Mouse (Mus musculus) stomach, postnatal 0 days (tissue): Measurements from ENCODE around the gene Gpn2.

Experiments
- CTCF ChIP-seq: IDR thresholded peaks from 2 replicates; pipeline ENCODE4 v1.5.1; 2016; ENCODE audit warnings: antibody characterized with exemption, low read depth, mild to moderate bottlenecking, moderate library complexity
- EP300 ChIP-seq: optimal IDR thresholded peaks from 2 replicates; pipeline ENCODE3; 2016; ENCODE audit warnings: antibody characterized with exemption

- TF ChIP-seq CTCF (no peak), EP300 (no peak)
Measured at GRCm38 (mm10) chr4:133613026-133613425, 28.9 kb downstream of the Gpn2 start.
